Mouse (Mus musculus): Measurements from ENCODE around the gene G3bp1. TPM values are rescaled to one million over a fixed set of nuclear protein-coding genes. Genes with fewer than 3 reads are reported as not detected.

G3bp1 gene
- 85.7 and 258 TPM in 2 replicates for polyA plus RNA-seq (2012; ENCODE audit: low replicate concordance)

DNA sequence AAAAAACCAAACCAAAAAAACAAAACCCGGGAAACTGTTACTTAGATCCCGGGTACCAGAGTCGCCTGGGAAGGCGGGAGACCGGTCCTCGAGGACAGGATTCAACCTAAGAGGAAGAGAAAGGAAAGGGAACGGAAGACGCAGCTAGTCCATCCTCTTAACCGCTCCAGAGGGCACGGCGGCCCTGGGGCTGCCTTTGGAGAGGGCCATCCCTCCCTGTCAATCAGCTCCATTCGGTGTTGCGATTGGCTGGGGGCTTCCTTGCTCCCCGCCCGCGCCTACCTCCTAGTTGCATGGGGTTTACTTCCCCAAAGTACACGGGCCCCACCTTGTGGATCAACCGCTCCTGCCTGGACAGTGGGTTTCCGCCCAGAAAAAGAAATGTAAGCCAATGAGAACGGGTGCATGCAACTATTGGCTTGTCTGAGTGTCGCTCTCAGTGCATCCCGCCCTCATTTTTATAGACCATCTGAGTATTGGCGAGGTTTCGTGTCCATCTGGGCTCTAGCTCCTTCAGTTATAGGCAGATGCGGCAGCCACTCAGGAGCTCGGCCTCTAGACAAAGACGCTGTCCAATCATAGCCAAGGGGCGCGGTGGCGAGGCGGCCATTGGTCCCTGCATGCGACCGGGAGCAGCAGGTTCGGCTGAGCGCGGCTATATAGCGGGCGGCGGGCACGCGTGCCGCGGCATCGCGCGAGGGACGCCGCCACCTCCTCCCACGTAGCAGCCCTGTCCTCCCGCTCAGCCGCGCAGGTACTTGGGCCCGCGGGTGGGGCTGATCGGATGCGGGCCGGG is at the start of gene G3bp1:
G3bp1 (plus strand) TSS at position 638 of the 796 bp plus-strand sequence.

DNA sequence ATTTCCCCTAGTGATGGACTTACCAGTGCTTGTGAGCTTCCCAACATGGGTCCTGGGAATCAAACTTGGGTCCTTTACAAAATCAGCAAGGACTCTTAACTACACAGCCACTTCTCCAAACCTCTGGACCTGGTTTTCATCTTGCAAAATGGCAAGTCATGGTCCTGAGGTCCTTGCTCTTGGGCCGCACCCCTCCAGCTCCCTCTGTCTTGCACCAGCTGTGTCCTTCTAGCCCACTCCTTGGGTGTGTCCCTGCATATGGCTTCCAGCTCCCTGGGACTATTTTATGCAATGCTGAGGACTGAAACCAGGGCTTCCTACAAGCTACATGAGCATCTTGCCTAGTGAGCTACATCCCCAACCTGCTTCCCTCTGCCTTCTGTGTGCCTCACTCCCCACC is 46.5 kb upstream of the G3bp1 start, which contains the start of gene Sparc:
Sparc (minus strand) TSS at position 206 of the 400 bp plus-strand sequence.

DNA sequence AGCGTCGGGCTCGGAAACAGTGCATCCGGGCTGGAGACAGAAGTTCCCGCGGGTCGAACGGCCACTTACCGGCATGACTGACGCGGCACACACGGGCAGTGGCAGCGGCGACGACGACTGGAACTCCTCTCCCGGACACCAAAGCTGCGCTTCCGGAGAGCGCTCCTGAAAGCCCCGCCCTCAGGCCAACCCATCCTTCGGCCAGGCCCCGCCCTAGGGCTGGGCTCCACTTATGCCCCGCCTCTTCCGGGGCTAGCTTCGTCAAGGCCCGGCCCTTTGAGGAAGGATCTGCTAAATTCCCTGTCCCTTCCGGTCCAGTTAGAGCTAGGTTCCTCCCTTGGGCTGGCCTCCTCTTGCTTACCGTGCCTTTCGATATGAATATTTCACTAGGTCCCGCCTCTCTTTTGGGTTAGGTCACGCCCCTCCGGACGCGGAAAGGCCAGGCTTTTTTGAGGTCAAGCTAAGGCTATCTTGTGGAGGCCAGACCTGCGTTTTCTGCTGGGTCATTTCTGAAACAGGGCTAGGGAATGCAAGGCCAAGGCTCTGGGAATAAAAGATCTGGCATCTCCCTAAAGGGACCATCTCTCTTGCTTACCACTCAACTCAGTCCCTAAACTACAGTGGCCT is 8.4 kb upstream of the G3bp1 start, which contains the start of gene Atox1:
Atox1 (minus strand) TSS at position 221 of the 627 bp plus-strand sequence.

Other genes starting within 250 kb of the G3bp1 start
- gene Fat2, start 133.1 kb upstream of the G3bp1 start, polyA plus RNA-seq (2012; ENCODE audit: low replicate concordance), result not detected in 2 replicates
- gene Sparc, start 46.5 kb upstream of the G3bp1 start, polyA plus RNA-seq (2012; ENCODE audit: low replicate concordance), result 13.7 and 37.9 TPM in 2 replicates
- 10.7 and 55.0 TPM in 2 replicates for gene Atox1, start 8.4 kb upstream of the G3bp1 start, polyA plus RNA-seq (2012; ENCODE audit: low replicate concordance)
- not detected in 2 replicates for gene Glra1, start 138.5 kb downstream of the G3bp1 start, polyA plus RNA-seq (2012; ENCODE audit: low replicate concordance)

Measured in leukemia stem cell, adult 10-12 weeks (primary cell).